Mouse (Mus musculus) liver, embryonic 14 days (tissue): ENCODE measurements around the gene Cdk11b. TPM values are rescaled to one million over a fixed set of nuclear protein-coding genes. Genes with fewer than 3 reads are reported as not detected.

Experiments
- polyA plus RNA-seq: library from polyadenylated mRNA; depleted of rRNA; stranded (reverse); fragments of >200 nt; gene quantifications from 2 replicates; pipeline ENCODE4 v1.2.3, GENCODE M21; 2012; rRNA removed

Gene Cdk11b
- polyA plus RNA-seq, result 19.8 and 24.5 TPM in 2 replicates

GRCm38 (mm10) chr4:155624338-155625291 is at the start of gene Cdk11b:
Gene Cdk11b (plus strand): TSS chr4:155624854.

GRCm38 (mm10) chr4:155601091-155601996 is 23.3 kb upstream of the Cdk11b start, which contains the start of gene Slc35e2:
Gene Slc35e2 (plus strand): TSS chr4:155601416.

GRCm38 (mm10) chr4:155645308-155645707 is 20.7 kb downstream of the Cdk11b start, which contains the start of gene Gm10563:
Gene Gm10563 (minus strand): TSS chr4:155645408.

GRCm38 (mm10) chr4:155653086-155653450 is 28.4 kb downstream of the Cdk11b start, which contains the start of gene Mmp23:
Gene Mmp23 (minus strand): TSS chr4:155653384.

GRCm38 (mm10) chr4:155668689-155669597 is 44.3 kb downstream of the Cdk11b start, which contains the start of gene Mib2:
Gene Mib2 (minus strand): TSS chr4:155669198.

GRCm38 (mm10) chr4:155694111-155694481 is 69.4 kb downstream of the Cdk11b start, which contains the start of gene Fndc10:
Gene Fndc10 (plus strand): TSS chr4:155694342.

Other genes with a start within 250 kb of the Cdk11b start
- gene Gabrd, start 226.7 kb upstream of the Cdk11b start, polyA plus RNA-seq, result 0.02 TPM in 1 of 2 replicates, not detected in the other
- gene Cfap74, start 215.7 kb upstream of the Cdk11b start, polyA plus RNA-seq, result 0.07 and 0.08 TPM in 2 replicates
- not detected in 2 replicates for gene Tmem52, start 155.7 kb upstream of the Cdk11b start, polyA plus RNA-seq
- gene Gnb1, start 133.5 kb upstream of the Cdk11b start, polyA plus RNA-seq, result 75.5 and 96.0 TPM in 2 replicates
- gene Nadk, start 62.5 kb upstream of the Cdk11b start, polyA plus RNA-seq, result 28.9 and 34.9 TPM in 2 replicates
- gene Slc35e2, start 23.4 kb upstream of the Cdk11b start, polyA plus RNA-seq, result 3.9 and 5.0 TPM in 2 replicates
- gene Gm10563, start 20.6 kb downstream of the Cdk11b start, polyA plus RNA-seq, result not detected in 2 replicates
- gene Mmp23, start 28.5 kb downstream of the Cdk11b start, polyA plus RNA-seq, result 4.6 TPM in 2 replicates
- 4.1 and 4.6 TPM in 2 replicates for gene Mib2, start 44.3 kb downstream of the Cdk11b start, polyA plus RNA-seq
- 0.39 and 0.52 TPM in 2 replicates for gene Fndc10, start 69.5 kb downstream of the Cdk11b start, polyA plus RNA-seq
- gene Ssu72, start 79.9 kb downstream of the Cdk11b start, polyA plus RNA-seq, result 35.5 and 42.0 TPM in 2 replicates
- 0.09 and 0.20 TPM in 2 replicates for gene Tmem240, start 109.9 kb downstream of the Cdk11b start, polyA plus RNA-seq
- 37.8 and 42.2 TPM in 2 replicates for gene Atad3a, start 136.2 kb downstream of the Cdk11b start, polyA plus RNA-seq
- gene Vwa1, start 149.8 kb downstream of the Cdk11b start, polyA plus RNA-seq, result 0.12 and 0.18 TPM in 2 replicates
- gene Tmem88b, start 161.0 kb downstream of the Cdk11b start, polyA plus RNA-seq, result 0.29 TPM in 2 replicates
- gene Ankrd65, start 165.6 kb downstream of the Cdk11b start, polyA plus RNA-seq, result 0.02 TPM in 1 of 2 replicates, not detected in the other
- 68.5 and 74.1 TPM in 2 replicates for gene Mrpl20, start 178.0 kb downstream of the Cdk11b start, polyA plus RNA-seq
- gene Ccnl2, start 187.6 kb downstream of the Cdk11b start, polyA plus RNA-seq, result 66.5 and 75.1 TPM in 2 replicates
- gene Aurkaip1, start 206.4 kb downstream of the Cdk11b start, polyA plus RNA-seq, result 76.4 and 80.4 TPM in 2 replicates
- 5.0 and 5.9 TPM in 2 replicates for gene Mxra8, start 214.8 kb downstream of the Cdk11b start, polyA plus RNA-seq
- gene Dvl1, start 222.5 kb downstream of the Cdk11b start, polyA plus RNA-seq, result 18.2 and 20.1 TPM in 2 replicates
- 0.06 and 0.08 TPM in 2 replicates for gene Tas1r3, start 238.5 kb downstream of the Cdk11b start, polyA plus RNA-seq
- gene Cptp, start 244.6 kb downstream of the Cdk11b start, polyA plus RNA-seq, result 4.5 and 5.1 TPM in 2 replicates
- 19.9 and 22.3 TPM in 2 replicates for gene Ints11, start 244.7 kb downstream of the Cdk11b start, polyA plus RNA-seq